ENCODE assay signal across 11 mouse cellular contexts in genomic region chr16:17410209-17410608, GRCm38 (mm10). TPM values are rescaled to one million over a fixed set of nuclear protein-coding genes. Genes with fewer than 3 reads are reported as not detected.
DNase-seq lines count a peak whose midpoint lies in the region; ATAC-seq and TF ChIP-seq lines count a peak whose summit lies in the region.
"Had no signal": no experiment of that assay in that cellular context is flagged by ENCODE, and none has a peak within 500 bp of the region (broad histone marks: within the 10 kb centered on the region; RNA-seq: fewer than 3 reads in every experiment).

No protein-coding gene starts in this region.

- no peak overlapping the region for H3K9ac ChIP-seq in heart, postnatal 0 days (replicated peaks; ENCODE audit: low read depth, low read length)
- H3K9ac ChIP-seq in liver, embryonic 12.5 days, result no peak overlapping the region
- H3K9ac ChIP-seq in forebrain, embryonic 14.5 days (ENCODE audit: low read length), result no peak overlapping the region
- H3K9ac ChIP-seq: limb, embryonic 15.5 days had no signal

- no peaks in the 10 kb centered on the region for H3K36me3 ChIP-seq in E14TG2a.4 (ENCODE audit: insufficient read depth, low read length)
- H3K36me3 ChIP-seq in heart, postnatal 0 days (replicated peaks; ENCODE audit: control insufficient read depth, insufficient read depth, low read length), result no peaks in the 10 kb centered on the region
- H3K36me3 ChIP-seq in liver, embryonic 12.5 days, result peaks cover 7% of the 10 kb centered on the region
- no peaks in the 10 kb centered on the region for H3K36me3 ChIP-seq in forebrain, embryonic 14.5 days (ENCODE audit: control insufficient read depth, insufficient read depth, low read length)
- H3K36me3 ChIP-seq: forebrain, embryonic 10.5 days had no signal

- H3K4me2 ChIP-seq in heart, postnatal 0 days (ENCODE audit: low read depth, low read length), result no peak overlapping the region; the same call in 1 of the 2 replicates
- peak overlapping the region; percentile 26 for H3K4me2 ChIP-seq in liver, embryonic 12.5 days
- H3K4me2 ChIP-seq in forebrain, embryonic 14.5 days (ENCODE audit: low read length), result no peak overlapping the region
- H3K4me2 ChIP-seq: limb, embryonic 15.5 days had no signal

- H3K4me3 ChIP-seq in E14TG2a.4 (replicated peaks; ENCODE audit: low read length), result 0 out of 2 replicates have a peak overlapping the region, but pooled peaks have one; percentile 5
- H3K4me3 ChIP-seq in heart, postnatal 0 days (ENCODE audit: low read depth, low read length), result no peak overlapping the region
- no peak overlapping the region for H3K4me3 ChIP-seq in liver, embryonic 12.5 days
- H3K4me3 ChIP-seq in forebrain, embryonic 14.5 days (ENCODE audit: low read depth, low read length), result no peak overlapping the region
- H3K4me3 ChIP-seq: forebrain, embryonic 10.5 days; limb, embryonic 15.5 days had no signal

- peak; percentile 10 for DNase-seq in embryo, embryonic 10 days (ENCODE audit: low spot score)
- no peak for DNase-seq in embryo, embryonic 11 days
- peak; percentile 31 for DNase-seq in heart, postnatal 0 days (ENCODE audit: low spot score)
- DNase-seq in B cell, adult 2 months, result no peak
- DNase-seq in forebrain, embryonic 14.5 days (ENCODE audit: low spot score), result no peak

- TF ChIP-seq CTCF in E14TG2a.4 (conservative IDR thresholded peaks at IDR 0.05; ENCODE audit: low read length), result no peak
- no peak for TF ChIP-seq CTCF in heart, postnatal 0 days (IDR thresholded peaks at IDR 0.05; ENCODE audit: low read depth)

- peaks cover 26% of the 10 kb centered on the region for H3K4me1 ChIP-seq in E14TG2a.4 (replicated peaks; ENCODE audit: low read depth, low read length)
- H3K4me1 ChIP-seq in heart, postnatal 0 days (ENCODE audit: control insufficient read depth, insufficient read depth), result peaks cover 19% of the 10 kb centered on the region; the same call in 1 of the 2 replicates
- H3K4me1 ChIP-seq in liver, embryonic 12.5 days, result peaks cover 36% of the 10 kb centered on the region
- H3K4me1 ChIP-seq in forebrain, embryonic 14.5 days (ENCODE audit: control insufficient read depth, insufficient read depth, low read length), result peaks cover 12% of the 10 kb centered on the region

- H3K27me3 ChIP-seq in E14TG2a.4 (ENCODE audit: insufficient read depth, low read length), result no peaks in the 10 kb centered on the region
- no peaks in the 10 kb centered on the region for H3K27me3 ChIP-seq in heart, postnatal 0 days (ENCODE audit: control insufficient read depth, insufficient read depth, low read length)
- no peaks in the 10 kb centered on the region for H3K27me3 ChIP-seq in liver, embryonic 12.5 days (replicated peaks)
- H3K27me3 ChIP-seq in forebrain, embryonic 14.5 days (replicated peaks; ENCODE audit: control insufficient read depth, insufficient read depth, low read length), result no peaks in the 10 kb centered on the region
- H3K27me3 ChIP-seq: limb, embryonic 15.5 days had no signal

- 0 out of 2 replicates have a peak overlapping the region, but pooled peaks have one; percentile 59 for H3K27ac ChIP-seq in heart, postnatal 0 days (ENCODE audit: low read depth)
- peak overlapping the region; percentile 17; the same call in 1 of the 2 replicates for H3K27ac ChIP-seq in liver, embryonic 12.5 days
- H3K27ac ChIP-seq in forebrain, embryonic 14.5 days (ENCODE audit: low read depth, low read length), result no peak overlapping the region
- H3K27ac ChIP-seq: forebrain, embryonic 10.5 days; limb, embryonic 15.5 days had no signal

- no peaks in the 10 kb centered on the region for H3K9me3 ChIP-seq in E14TG2a.4 (ENCODE audit: low read length)
- H3K9me3 ChIP-seq in heart, postnatal 0 days (replicated peaks; ENCODE audit: control insufficient read depth, low read length), result no peaks in the 10 kb centered on the region
- H3K9me3 ChIP-seq in liver, embryonic 12.5 days (replicated peaks), result no peaks in the 10 kb centered on the region
- H3K9me3 ChIP-seq in forebrain, embryonic 14.5 days (replicated peaks; ENCODE audit: control insufficient read depth, low read length), result no peaks in the 10 kb centered on the region
- H3K9me3 ChIP-seq: forebrain, embryonic 10.5 days; limb, embryonic 15.5 days had no signal

- WGBS in heart, postnatal 0 days, result 29% methylated on average over 4 of the region's 4 CpGs
- 18% methylated on average over 4 of the region's 4 CpGs for WGBS in liver, embryonic 12.5 days (ENCODE audit: insufficient replicate concordance)
- 80% methylated on average over 4 of the region's 4 CpGs for WGBS in forebrain, embryonic 14.5 days

- TF ChIP-seq EP300 in heart, postnatal 0 days (IDR thresholded peaks at IDR 0.05; ENCODE audit: low read depth), result no peak

- ATAC-seq in heart, postnatal 0 days (ENCODE audit: insufficient read depth, low read depth), result no peak
- ATAC-seq in liver, embryonic 12.5 days, result no peak
- no peak for ATAC-seq in cerebellum, adult (ENCODE audit: insufficient number of reproducible peaks, low FRiP score, low TSS enrichment)
- ATAC-seq in forebrain, embryonic 14.5 days, result no peak
- ATAC-seq: midbrain, embryonic 16.5 days had no signal

RNA-seq across cellular contexts. Expression of gene Pi4ka, which starts 4.1 kb away (rescaled TPM):
- 49.2 and 60.0 TPM in 2 replicates for total RNA-seq in heart, postnatal 0 days (2014; rRNA removed; ENCODE audit: low replicate concordance)
- 16.9 and 18.5 TPM in 2 replicates for polyA plus RNA-seq in heart, postnatal 0 days (2015; fragmentation: Nextera tagmentation; extraction: Ambion mirVana)
- polyA plus RNA-seq in liver, embryonic 12.5 days (2016; fragmentation: Nextera tagmentation; extraction: Ambion mirVana), result 25.6 TPM in 2 replicates
- polyA plus RNA-seq in forebrain, embryonic 14.5 days (2014; fragmentation: Nextera tagmentation; extraction: Ambion mirVana), result 49.6 and 51.0 TPM in 2 replicates

RNA-seq across cellular contexts. Expression of gene Snap29, which starts 4.4 kb away (rescaled TPM):
- total RNA-seq in heart, postnatal 0 days (2014; rRNA removed; ENCODE audit: low replicate concordance), result 20.3 and 22.3 TPM in 2 replicates
- 8.3 and 8.5 TPM in 2 replicates for polyA plus RNA-seq in heart, postnatal 0 days (2015; fragmentation: Nextera tagmentation; extraction: Ambion mirVana)
- polyA plus RNA-seq in liver, embryonic 12.5 days (2016; fragmentation: Nextera tagmentation; extraction: Ambion mirVana), result 10.6 and 10.8 TPM in 2 replicates
- polyA plus RNA-seq in forebrain, embryonic 14.5 days (2014; fragmentation: Nextera tagmentation; extraction: Ambion mirVana), result 11.1 and 11.6 TPM in 2 replicates

RNA-seq across cellular contexts. Expression of gene Crkl, which starts 41.6 kb away (rescaled TPM):
- total RNA-seq in heart, postnatal 0 days (2014; rRNA removed; ENCODE audit: low replicate concordance), result 26.0 and 45.2 TPM in 2 replicates
- 25.3 and 29.6 TPM in 2 replicates for polyA plus RNA-seq in heart, postnatal 0 days (2015; fragmentation: Nextera tagmentation; extraction: Ambion mirVana)
- polyA plus RNA-seq in liver, embryonic 12.5 days (2016; fragmentation: Nextera tagmentation; extraction: Ambion mirVana), result 37.9 and 41.6 TPM in 2 replicates
- polyA plus RNA-seq in forebrain, embryonic 14.5 days (2014; fragmentation: Nextera tagmentation; extraction: Ambion mirVana), result 79.4 and 107 TPM in 2 replicates

Comparison
In these comparisons a context has a peak if more than half of its experiments do, and no peak if none do; other contexts are left out.
1. DNase-seq: peak in embryo, embryonic 10 days (single experiment) and heart, postnatal 0 days (single experiment); none in embryo, embryonic 11 days (single experiment), B cell, adult 2 months (0 of 2) and forebrain, embryonic 14.5 days (single experiment).